8 mouse cellular contexts compared by ENCODE assay signal in genomic region chr11:117326140-117326725, GRCm38 (mm10).
DNase-seq lines count a peak whose midpoint lies in the region; ATAC-seq lines count a peak whose summit lies in the region.
"Had no signal": no experiment of that assay in that cellular context is flagged by ENCODE, and none has a peak within 500 bp of the region (broad histone marks: within the 10 kb centered on the region; RNA-seq: fewer than 3 reads in every experiment).

No protein-coding gene starts in this region.

- peak overlapping the region; percentile 33 for H3K4me2 ChIP-seq in heart, embryonic 16.5 days (ENCODE audit: low read depth, low read length)
- H3K4me2 ChIP-seq: midbrain, embryonic 12.5 days had no signal

- no peaks in the 10 kb centered on the region for H3K27me3 ChIP-seq in heart, embryonic 16.5 days (ENCODE audit: control insufficient read depth, insufficient read depth, low read length)
- H3K27me3 ChIP-seq in megakaryocyte, embryonic 14.5 days (replicated peaks), result no peaks in the 10 kb centered on the region
- H3K27me3 ChIP-seq: midbrain, embryonic 12.5 days had no signal

- WGBS in heart, embryonic 16.5 days, result 65% methylated on average over 4 of the region's 4 CpGs

- no peaks in the 10 kb centered on the region for H3K36me3 ChIP-seq in heart, embryonic 16.5 days (ENCODE audit: control insufficient read depth, insufficient read depth)
- H3K36me3 ChIP-seq in megakaryocyte, embryonic 14.5 days (replicated peaks; ENCODE audit: low read length), result peaks cover 50% of the 10 kb centered on the region
- H3K36me3 ChIP-seq: midbrain, embryonic 12.5 days had no signal

- H3K9ac ChIP-seq in heart, embryonic 16.5 days (ENCODE audit: low read length), result peak overlapping the region; percentile 17; the same call in 1 of the 2 replicates
- H3K9ac ChIP-seq: midbrain, embryonic 12.5 days had no signal

- ATAC-seq in heart, embryonic 16.5 days (replicated peaks; ENCODE audit: extremely low read depth, insufficient read depth, low FRiP score), result 0 out of 2 replicates have a peak, but pooled peaks have one; percentile 11

- H3K9me3 ChIP-seq in heart, embryonic 16.5 days (replicated peaks; ENCODE audit: control insufficient read depth, low read length), result no peaks in the 10 kb centered on the region
- H3K9me3 ChIP-seq in megakaryocyte, embryonic 14.5 days, result no peaks in the 10 kb centered on the region
- H3K9me3 ChIP-seq: midbrain, embryonic 12.5 days had no signal

- H3K27ac ChIP-seq in heart, embryonic 16.5 days (ENCODE audit: low read length), result peak overlapping the region; percentile 28; the same call in 1 of the 2 replicates
- H3K27ac ChIP-seq: midbrain, embryonic 12.5 days had no signal

- peak overlapping the region; percentile 28; the same call in 1 of the 2 replicates for H3K4me3 ChIP-seq in heart, embryonic 16.5 days (ENCODE audit: low read length)
- peak overlapping the region; percentile 91 for H3K4me3 ChIP-seq in megakaryocyte, embryonic 14.5 days (replicated peaks)
- H3K4me3 ChIP-seq: midbrain, embryonic 12.5 days had no signal

- DNase-seq in left cerebral cortex, adult 18-20 months (ENCODE audit: low spot score in 2 of 2), result peak; percentile 69 to 73
- DNase-seq in left cerebral cortex, adult 11 months (ENCODE audit: low spot score), result no peak
- DNase-seq in ZHBTc4 (ENCODE audit: low read depth, low spot score), result peak; percentile 93
- DNase-seq in layer of hippocampus, adult 18-20 months (ENCODE audit: low spot score in 2 of 2), result no peak
- DNase-seq in embryo, embryonic 10.5 days (ENCODE audit: low spot score), result no peak

- peaks cover 55% of the 10 kb centered on the region for H3K4me1 ChIP-seq in heart, embryonic 16.5 days (ENCODE audit: control insufficient read depth, insufficient read depth, low read length)
- H3K4me1 ChIP-seq in megakaryocyte, embryonic 14.5 days, result peaks cover 100% of the 10 kb centered on the region

Comparison
In these comparisons a context has a peak if more than half of its experiments do, and no peak if none do; other contexts are left out.
1. DNase-seq: peak in left cerebral cortex, adult 18-20 months (2 of 2) and ZHBTc4 (single experiment); none in left cerebral cortex, adult 11 months (single experiment), layer of hippocampus, adult 18-20 months (0 of 2) and embryo, embryonic 10.5 days (single experiment).